Mouse (Mus musculus): ENCODE measurements around the gene Ercc1. TPM values are rescaled to one million over a fixed set of nuclear protein-coding genes. Genes with fewer than 3 reads are reported as not detected.

Gene Ercc1
- polyA plus RNA-seq, 1 experiment, result not detected

- peak within 1 kb of the TSS; percentile 25 for H3K4me3 ChIP-seq (ENCODE audit: insufficient read depth, low read depth, low read length)
- H3K4me1 ChIP-seq (ENCODE audit: control insufficient read depth, insufficient read depth, low read length), result peaks cover 12% of the 10 kb centered on the region
- TF ChIP-seq POLR2A (IDR thresholded peaks at IDR 0.05; ENCODE audit: insufficient read depth, low read depth, low read length) (no peak), CTCF (IDR thresholded peaks at IDR 0.05; ENCODE audit: insufficient read depth, low read depth, low read length) (no peak)
- 2% methylated on average over 62 of the region's 62 CpGs for WGBS
- H3K27ac ChIP-seq (ENCODE audit: insufficient read depth, low read depth, low read length), result no peak within 1 kb of the TSS
Observed at GRCm38 (mm10) chr7:19403731-19404296, 59.2 kb downstream of the Ercc1 start, which contains the start of gene Klc3. TSS of gene Klc3 (minus strand) at chr7:19404104.

DNA sequence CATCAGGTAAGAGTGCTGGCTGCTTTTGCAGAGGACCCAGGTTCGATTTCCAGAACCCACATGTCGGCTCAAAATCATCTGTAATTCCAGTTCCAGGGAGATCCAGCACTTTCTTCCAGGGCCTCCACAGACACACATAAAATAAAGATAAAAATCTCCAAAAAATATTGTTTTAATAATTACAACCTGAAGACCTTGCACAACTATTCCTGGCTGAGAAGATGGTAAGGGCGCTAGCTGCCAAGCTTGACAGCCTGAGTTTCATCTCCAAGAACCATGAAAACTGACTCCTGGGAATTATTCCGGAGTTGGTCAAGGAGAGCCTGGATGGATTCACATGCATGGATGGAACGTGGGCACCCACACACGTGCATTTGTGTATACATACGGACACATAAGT lies 59.9 kb downstream of the Ercc1 start, which contains the start of gene Ckm:
TSS of gene Ckm (plus strand) at position 301 of the 400 bp plus-strand sequence.
- H3K27ac ChIP-seq (ENCODE audit: insufficient read depth, low read depth, low read length), result no peak within 1 kb of the TSS
- peaks cover 12% of the 10 kb centered on the region for H3K4me1 ChIP-seq (ENCODE audit: control insufficient read depth, insufficient read depth, low read length)
- no peak for TF ChIP-seq POLR2A (IDR thresholded peaks at IDR 0.05; ENCODE audit: insufficient read depth, low read depth, low read length)
- TF ChIP-seq CTCF (IDR thresholded peaks at IDR 0.05; ENCODE audit: insufficient read depth, low read depth, low read length), result no peak
- 66% methylated on average over 7 of the region's 7 CpGs for WGBS
- H3K4me3 ChIP-seq (ENCODE audit: insufficient read depth, low read depth, low read length), result peak within 1 kb of the TSS; percentile 25

GRCm38 (mm10) chr7:19405417-19405816 lies 60.8 kb downstream of the Ercc1 start:
- TF ChIP-seq CTCF (IDR thresholded peaks at IDR 0.05; ENCODE audit: insufficient read depth, low read depth, low read length) (peak; percentile 83), POLR2A (IDR thresholded peaks at IDR 0.05; ENCODE audit: insufficient read depth, low read depth, low read length) (no peak)
- Histone ChIP-seq H3K4me3 (ENCODE audit: insufficient read depth, low read depth, low read length) (no peak overlapping the region), H3K4me1 (ENCODE audit: control insufficient read depth, insufficient read depth, low read length) (peaks cover 7% of the 10 kb centered on the region; the same call in 1 of the 2 replicates), H3K27ac (ENCODE audit: insufficient read depth, low read depth, low read length) (no peak overlapping the region)
- 2% methylated on average over 19 of the region's 19 CpGs for WGBS

Other genes with a start within 250 kb of the Ercc1 start
- not detected in 2 replicates for gene Gm4969, start 226.4 kb upstream of the Ercc1 start, polyA plus RNA-seq (2012; ENCODE audit: insufficient read depth, insufficient read length, low replicate concordance, missing spikeins)
- not detected in 2 replicates for gene Fbxo46, start 224.9 kb upstream of the Ercc1 start, polyA plus RNA-seq (2012; ENCODE audit: insufficient read depth, insufficient read length, low replicate concordance, missing spikeins)
- gene Qpctl, start 195.5 kb upstream of the Ercc1 start, polyA plus RNA-seq (2012; ENCODE audit: insufficient read depth, insufficient read length, low replicate concordance, missing spikeins), result not detected in 2 replicates
- gene Snrpd2, start 195.1 kb upstream of the Ercc1 start, polyA plus RNA-seq (2012; ENCODE audit: insufficient read depth, insufficient read length, low replicate concordance, missing spikeins), result not detected in 2 replicates
- not detected in 2 replicates for gene Gipr, start 178.7 kb upstream of the Ercc1 start, polyA plus RNA-seq (2012; ENCODE audit: insufficient read depth, insufficient read length, low replicate concordance, missing spikeins)
- not detected in 2 replicates for gene Eml2, start 168.4 kb upstream of the Ercc1 start, polyA plus RNA-seq (2012; ENCODE audit: insufficient read depth, insufficient read length, low replicate concordance, missing spikeins)
- not detected in 2 replicates for gene Gpr4, start 132.2 kb upstream of the Ercc1 start, polyA plus RNA-seq (2012; ENCODE audit: insufficient read depth, insufficient read length, low replicate concordance, missing spikeins)
- gene Opa3, start 116.4 kb upstream of the Ercc1 start, polyA plus RNA-seq (2012; ENCODE audit: insufficient read depth, insufficient read length, low replicate concordance, missing spikeins), result not detected in 2 replicates
- not detected in 2 replicates for gene Vasp, start 73.0 kb upstream of the Ercc1 start, polyA plus RNA-seq (2012; ENCODE audit: insufficient read depth, insufficient read length, low replicate concordance, missing spikeins)
- not detected in 2 replicates for gene Ppm1n, start 64.7 kb upstream of the Ercc1 start, polyA plus RNA-seq (2012; ENCODE audit: insufficient read depth, insufficient read length, low replicate concordance, missing spikeins)
- not detected in 2 replicates for gene Rtn2, start 62.2 kb upstream of the Ercc1 start, polyA plus RNA-seq (2012; ENCODE audit: insufficient read depth, insufficient read length, low replicate concordance, missing spikeins)
- gene Fosb, start 34.7 kb upstream of the Ercc1 start, polyA plus RNA-seq (2012; ENCODE audit: insufficient read depth, insufficient read length, low replicate concordance, missing spikeins), result not detected in 2 replicates
- gene Cd3eap, start 14.7 kb downstream of the Ercc1 start, polyA plus RNA-seq (2012; ENCODE audit: insufficient read depth, insufficient read length, low replicate concordance, missing spikeins), result not detected in 2 replicates
- not detected in 2 replicates for gene Ppp1r13l, start 15.0 kb downstream of the Ercc1 start, polyA plus RNA-seq (2012; ENCODE audit: insufficient read depth, insufficient read length, low replicate concordance, missing spikeins)
- gene Ercc2, start 37.2 kb downstream of the Ercc1 start, polyA plus RNA-seq (2012; ENCODE audit: insufficient read depth, insufficient read length, low replicate concordance, missing spikeins), result not detected in 2 replicates
- gene Klc3, start 59.3 kb downstream of the Ercc1 start, polyA plus RNA-seq (2012; ENCODE audit: insufficient read depth, insufficient read length, low replicate concordance, missing spikeins), result not detected in 2 replicates
- gene Ckm, start 60.0 kb downstream of the Ercc1 start, polyA plus RNA-seq (2012; ENCODE audit: insufficient read depth, insufficient read length, low replicate concordance, missing spikeins), result not detected in 2 replicates
- gene Mark4, start 114.0 kb downstream of the Ercc1 start, polyA plus RNA-seq (2012; ENCODE audit: insufficient read depth, insufficient read length, low replicate concordance, missing spikeins), result not detected in 2 replicates
- not detected in 2 replicates for gene Exoc3l2, start 118.6 kb downstream of the Ercc1 start, polyA plus RNA-seq (2012; ENCODE audit: insufficient read depth, insufficient read length, low replicate concordance, missing spikeins)
- not detected in 2 replicates for gene Bloc1s3, start 163.6 kb downstream of the Ercc1 start, polyA plus RNA-seq (2012; ENCODE audit: insufficient read depth, insufficient read length, low replicate concordance, missing spikeins)
- not detected in 2 replicates for gene Trappc6a, start 163.6 kb downstream of the Ercc1 start, polyA plus RNA-seq (2012; ENCODE audit: insufficient read depth, insufficient read length, low replicate concordance, missing spikeins)
- not detected in 2 replicates for gene Nkpd1, start 173.1 kb downstream of the Ercc1 start, polyA plus RNA-seq (2012; ENCODE audit: insufficient read depth, insufficient read length, low replicate concordance, missing spikeins)
- not detected in 2 replicates for gene Ppp1r37, start 218.3 kb downstream of the Ercc1 start, polyA plus RNA-seq (2012; ENCODE audit: insufficient read depth, insufficient read length, low replicate concordance, missing spikeins)
- not detected in 2 replicates for gene Zfp296, start 232.5 kb downstream of the Ercc1 start, polyA plus RNA-seq (2012; ENCODE audit: insufficient read depth, insufficient read length, low replicate concordance, missing spikeins)
- gene Gemin7, start 232.8 kb downstream of the Ercc1 start, polyA plus RNA-seq (2012; ENCODE audit: insufficient read depth, insufficient read length, low replicate concordance, missing spikeins), result not detected in 2 replicates

Data from olfactory bulb, adult 2 months (tissue).